Comparison of ENCODE assay signal across 9 mouse cellular contexts in the genomic region with DNA sequence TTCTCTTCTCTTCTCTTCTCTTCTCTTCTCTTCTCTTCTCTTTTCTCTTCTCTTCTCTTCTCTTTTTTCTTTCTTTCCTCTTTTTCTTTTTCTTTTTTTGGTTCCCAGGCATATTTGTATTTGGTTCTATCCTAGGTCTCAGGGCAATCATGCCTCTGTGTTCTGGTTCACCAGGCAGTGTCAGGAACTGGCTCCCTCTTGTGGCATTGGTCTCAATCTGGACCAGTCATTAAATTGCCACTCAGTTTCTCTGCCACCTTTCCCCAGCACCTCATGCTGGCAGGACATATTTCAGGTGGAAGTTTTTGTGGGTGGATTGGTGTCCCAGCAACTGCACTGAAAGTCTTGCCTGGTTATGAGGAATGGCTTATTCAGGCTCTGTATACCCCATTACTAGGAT. TPM values are rescaled to one million over a fixed set of nuclear protein-coding genes. Genes with fewer than 3 reads are reported as not detected.
DNase-seq lines count a peak whose midpoint lies in the region; ATAC-seq and TF ChIP-seq lines count a peak whose summit lies in the region.
"Had no signal": no experiment of that assay in that cellular context is flagged by ENCODE, and none has a peak within 500 bp of the region (broad histone marks: within the 10 kb centered on the region; RNA-seq: fewer than 3 reads in every experiment).

No protein-coding gene starts in this region.

- H3K27ac ChIP-seq in intestine, postnatal 0 days (ENCODE audit: low read depth, low read length) = no peak overlapping the region
- H3K27ac ChIP-seq in intestine, embryonic 16.5 days (ENCODE audit: low read length) = no peak overlapping the region
- H3K27ac ChIP-seq in ES-Bruce4 (ENCODE audit: insufficient read depth, low read length) = no peak overlapping the region
- no peak overlapping the region for H3K27ac ChIP-seq in cortical plate, adult 2 months (ENCODE audit: insufficient read depth, low read length)
- no peak overlapping the region for H3K27ac ChIP-seq in liver, embryonic 14.5 days

- H3K27me3 ChIP-seq in intestine, postnatal 0 days (replicated peaks; ENCODE audit: control insufficient read depth, insufficient read depth, low read length) = no peaks in the 10 kb centered on the region
- H3K27me3 ChIP-seq in intestine, embryonic 16.5 days (replicated peaks; ENCODE audit: control insufficient read depth, insufficient read depth, low read length) = no peaks in the 10 kb centered on the region
- no peaks in the 10 kb centered on the region for H3K27me3 ChIP-seq in ES-Bruce4 (ENCODE audit: control insufficient read depth, insufficient read depth, low read length, poor library complexity, severe bottlenecking)
- H3K27me3 ChIP-seq in liver, embryonic 14.5 days (ENCODE audit: control insufficient read depth, insufficient read depth, low read length) = no peaks in the 10 kb centered on the region

- ATAC-seq in intestine, postnatal 0 days = no peak
- no peak for ATAC-seq in intestine, embryonic 16.5 days
- ATAC-seq in liver, embryonic 14.5 days (ENCODE audit: insufficient read depth) = no peak

- H3K9me3 ChIP-seq in intestine, postnatal 0 days (ENCODE audit: control insufficient read depth) = no peaks in the 10 kb centered on the region
- H3K9me3 ChIP-seq in intestine, embryonic 16.5 days (ENCODE audit: control insufficient read depth, low read length) = no peaks in the 10 kb centered on the region
- no peaks in the 10 kb centered on the region for H3K9me3 ChIP-seq in ES-Bruce4 (replicated peaks; ENCODE audit: control insufficient read depth, insufficient read depth, low read length, poor library complexity, severe bottlenecking)
- no peaks in the 10 kb centered on the region for H3K9me3 ChIP-seq in liver, embryonic 14.5 days (ENCODE audit: control insufficient read depth, low read length)

- TF ChIP-seq CTCF in intestine, postnatal 0 days (IDR thresholded peaks at IDR 0.05; ENCODE audit: low read depth) = peak; percentile 72
- peak; percentile 52 for TF ChIP-seq CTCF in ES-Bruce4 (IDR thresholded peaks at IDR 0.05; ENCODE audit: low read depth, low read length)
- TF ChIP-seq CTCF in cortical plate, adult 2 months (IDR thresholded peaks at IDR 0.05; ENCODE audit: extremely low read depth, insufficient read depth, low read length) = peak; percentile 35; the same call in 1 of the 2 replicates
- peak; percentile 41 for TF ChIP-seq CTCF in liver, embryonic 14.5 days (IDR thresholded peaks at IDR 0.05; ENCODE audit: low read depth)

- H3K36me3 ChIP-seq in intestine, postnatal 0 days (ENCODE audit: control insufficient read depth, insufficient read depth) = no peaks in the 10 kb centered on the region
- H3K36me3 ChIP-seq in intestine, embryonic 16.5 days (ENCODE audit: control insufficient read depth, insufficient read depth, low read length) = no peaks in the 10 kb centered on the region
- H3K36me3 ChIP-seq in ES-Bruce4 (ENCODE audit: control insufficient read depth, insufficient read depth, low read length, poor library complexity, severe bottlenecking) = no peaks in the 10 kb centered on the region
- H3K36me3 ChIP-seq in liver, embryonic 14.5 days (replicated peaks; ENCODE audit: control insufficient read depth, insufficient read depth, low read depth) = no peaks in the 10 kb centered on the region

- DNase-seq in liver, embryonic 14.5 days (ENCODE audit: low read depth in 3 of 3, low spot score in 3 of 3) = no peak
- DNase-seq in yolk sac, embryonic 10.5 days (ENCODE audit: low spot score) = no peak
- no peak for DNase-seq in gastrocnemius, adult 8-10 months (ENCODE audit: low spot score in 2 of 2)
- DNase-seq in left cerebral cortex, adult 9 months (ENCODE audit: low spot score in 2 of 2) = no peak

- H3K4me2 ChIP-seq in intestine, postnatal 0 days (replicated peaks; ENCODE audit: low read depth) = no peak overlapping the region
- H3K4me2 ChIP-seq in intestine, embryonic 16.5 days (ENCODE audit: low read depth, low read length) = no peak overlapping the region
- H3K4me2 ChIP-seq in liver, embryonic 14.5 days (ENCODE audit: low read depth) = no peak overlapping the region

- H3K4me1 ChIP-seq in intestine, postnatal 0 days (replicated peaks; ENCODE audit: control insufficient read depth, insufficient read depth, low read length) = no peaks in the 10 kb centered on the region
- no peaks in the 10 kb centered on the region for H3K4me1 ChIP-seq in intestine, embryonic 16.5 days (ENCODE audit: control insufficient read depth, insufficient read depth, low read length)
- H3K4me1 ChIP-seq in ES-Bruce4 (ENCODE audit: control insufficient read depth, insufficient read depth, low read length) = no peaks in the 10 kb centered on the region
- no peaks in the 10 kb centered on the region for H3K4me1 ChIP-seq in cortical plate, adult 2 months (ENCODE audit: control insufficient read depth, insufficient read depth, low read length)
- H3K4me1 ChIP-seq in liver, embryonic 14.5 days (replicated peaks; ENCODE audit: control insufficient read depth in 2 of 2, insufficient read depth in 2 of 2, low read length in 1 of 2) = no peaks in the 10 kb centered on the region

- H3K9ac ChIP-seq in intestine, postnatal 0 days (ENCODE audit: low read depth, low read length) = no peak overlapping the region
- H3K9ac ChIP-seq in intestine, embryonic 16.5 days (ENCODE audit: low read depth, low read length) = no peak overlapping the region
- H3K9ac ChIP-seq in ES-Bruce4 (ENCODE audit: low read depth, poor library complexity, severe bottlenecking) = no peak overlapping the region
- no peak overlapping the region for H3K9ac ChIP-seq in liver, embryonic 14.5 days (replicated peaks)

- H3K4me3 ChIP-seq in intestine, postnatal 0 days (ENCODE audit: low read depth, low read length) = no peak overlapping the region
- H3K4me3 ChIP-seq in intestine, embryonic 16.5 days (ENCODE audit: low read length) = no peak overlapping the region
- no peak overlapping the region for H3K4me3 ChIP-seq in ES-Bruce4 (ENCODE audit: low read depth, low read length)
- H3K4me3 ChIP-seq in cortical plate, adult 2 months (ENCODE audit: insufficient read depth, low read length) = no peak overlapping the region
- H3K4me3 ChIP-seq in liver, embryonic 14.5 days (ENCODE audit: insufficient read depth in 1 of 2, low read depth in 2 of 2, low read length in 2 of 2) = no peak overlapping the region
- H3K4me3 ChIP-seq: myocyte had no signal

- no peak for TF ChIP-seq EP300 in ES-Bruce4 (IDR thresholded peaks at IDR 0.05; ENCODE audit: insufficient read depth, low read depth, low read length)
- no peak for TF ChIP-seq EP300 in liver, embryonic 14.5 days (IDR thresholded peaks at IDR 0.05; ENCODE audit: low read depth)

- TF ChIP-seq POLR2A in ES-Bruce4 (IDR thresholded peaks at IDR 0.05; ENCODE audit: insufficient read depth, low read length) = no peak
- no peak for TF ChIP-seq POLR2A in cortical plate, adult 2 months (IDR thresholded peaks at IDR 0.05; ENCODE audit: extremely low read depth, insufficient read depth, low read length)

RNA-seq across cellular contexts. Expression of a gene that starts 57.8 kb away (rescaled TPM):
- 28.1 and 30.8 TPM in 2 replicates for polyA plus RNA-seq in intestine, postnatal 0 days (2015; fragmentation: Nextera tagmentation; extraction: Ambion mirVana)
- polyA plus RNA-seq in intestine, embryonic 16.5 days (2015; fragmentation: Nextera tagmentation; extraction: Ambion mirVana) = 5.7 and 8.0 TPM in 2 replicates
- polyA plus RNA-seq in ES-Bruce4 (2011; ENCODE audit: insufficient read depth, insufficient read length, low read depth, missing spikeins) = not detected in 2 replicates
- polyA plus RNA-seq in cortical plate, adult 2 months (2012; rRNA removed) = 5.8 and 6.5 TPM in 2 replicates
- 3.4 and 4.6 TPM in 2 replicates for polyA plus RNA-seq in liver, embryonic 14.5 days (2012; rRNA removed)
- polyA plus RNA-seq in liver, embryonic 14.5 days (2014; fragmentation: Nextera tagmentation; extraction: Ambion mirVana) = 13.9 and 15.7 TPM in 2 replicates
- total RNA-seq in gastrocnemius, adult 8-10 months (2022) = 1 to 10 TPM in 3 of 4 experiments, under 1 TPM in 1; 0.65 to 1.7 (median 1.4) TPM
- polyA plus RNA-seq: myocyte had no signal
